Mouse (Mus musculus): ENCODE measurements around the gene Sipa1l3. TPM values are rescaled to one million over a fixed set of nuclear protein-coding genes. Genes with fewer than 3 reads are reported as not detected.

The Sipa1l3 gene
- polyA plus RNA-seq, 1 experiment from 2014 or later, result 22.0 TPM

GRCm38 (mm10) chr7:29480590-29481344, 37.7 kb downstream of the Sipa1l3 start:
- Histone ChIP-seq H3K4me3 (ENCODE audit: low read depth, low read length) (no peak overlapping the region), H3K27ac (ENCODE audit: low read depth, low read length) (peak overlapping the region; percentile 60), H3K27me3 (replicated peaks; ENCODE audit: control insufficient read depth, insufficient read depth, low read length) (no peaks in the 10 kb centered on the region), H3K36me3 (ENCODE audit: control insufficient read depth, insufficient read depth) (peaks cover 3% of the 10 kb centered on the region; the same call in 1 of the 2 replicates), H3K4me1 (replicated peaks; ENCODE audit: control insufficient read depth, insufficient read depth, low read length) (peaks cover 3% of the 10 kb centered on the region; the same call in 1 of the 2 replicates), H3K9me3 (ENCODE audit: control insufficient read depth) (no peaks in the 10 kb centered on the region), H3K9ac (ENCODE audit: low read depth, low read length) (no peak overlapping the region), H3K4me2 (replicated peaks; ENCODE audit: low read depth) (0 out of 2 replicates have a peak overlapping the region, but pooled peaks have one; percentile 3)
- ATAC-seq, result no peak
- TF ChIP-seq CTCF (IDR thresholded peaks at IDR 0.05; ENCODE audit: low read depth), result no peak
- WGBS, result 80% methylated on average over 16 of the region's 16 CpGs

DNA sequence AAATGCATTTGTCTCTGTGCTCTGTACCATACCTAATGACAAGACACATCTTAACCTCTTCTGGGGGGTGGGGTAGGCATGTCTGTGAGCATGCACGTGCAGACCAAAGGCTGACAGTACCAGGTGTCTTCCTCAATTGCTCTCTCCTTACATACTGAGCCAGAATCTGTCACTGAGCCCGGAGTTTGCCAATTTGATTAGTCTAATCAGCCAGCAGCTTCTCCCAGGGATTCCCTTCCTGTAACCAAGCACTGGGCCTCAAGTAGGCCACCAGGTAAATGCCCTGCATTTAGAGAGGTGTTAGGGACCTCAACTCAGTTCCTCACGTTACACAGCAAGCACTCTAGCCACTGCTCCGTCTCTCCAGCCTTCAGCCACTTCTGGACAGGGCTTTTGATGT, 38.3 kb downstream of the Sipa1l3 start:
- TF ChIP-seq CTCF (IDR thresholded peaks at IDR 0.05; ENCODE audit: low read depth), result no peak
- Histone ChIP-seq H3K9me3 (ENCODE audit: control insufficient read depth) (no peaks in the 10 kb centered on the region), H3K4me2 (replicated peaks; ENCODE audit: low read depth) (no peak overlapping the region), H3K27ac (ENCODE audit: low read depth, low read length) (no peak overlapping the region), H3K4me1 (replicated peaks; ENCODE audit: control insufficient read depth, insufficient read depth, low read length) (peaks cover 3% of the 10 kb centered on the region; the same call in 1 of the 2 replicates), H3K27me3 (replicated peaks; ENCODE audit: control insufficient read depth, insufficient read depth, low read length) (no peaks in the 10 kb centered on the region), H3K9ac (ENCODE audit: low read depth, low read length) (no peak overlapping the region), H3K4me3 (ENCODE audit: low read depth, low read length) (no peak overlapping the region), H3K36me3 (ENCODE audit: control insufficient read depth, insufficient read depth) (peaks cover 3% of the 10 kb centered on the region; the same call in 1 of the 2 replicates)
- no peak for ATAC-seq
- WGBS, result 73% methylated on average over 4 of the region's 4 CpGs

GRCm38 (mm10) chr7:29475005-29475404, 43.4 kb downstream of the Sipa1l3 start:
- TF ChIP-seq CTCF (IDR thresholded peaks at IDR 0.05; ENCODE audit: low read depth), result no peak
- no peak for ATAC-seq
- Histone ChIP-seq H3K9me3 (ENCODE audit: control insufficient read depth) (no peaks in the 10 kb centered on the region), H3K36me3 (ENCODE audit: control insufficient read depth, insufficient read depth) (no peaks in the 10 kb centered on the region), H3K9ac (ENCODE audit: low read depth, low read length) (no peak overlapping the region), H3K4me2 (replicated peaks; ENCODE audit: low read depth) (no peak overlapping the region), H3K4me1 (replicated peaks; ENCODE audit: control insufficient read depth, insufficient read depth, low read length) (peaks cover 22% of the 10 kb centered on the region), H3K27me3 (replicated peaks; ENCODE audit: control insufficient read depth, insufficient read depth, low read length) (no peaks in the 10 kb centered on the region), H3K27ac (ENCODE audit: low read depth, low read length) (no peak overlapping the region; the same call in 1 of the 2 replicates), H3K4me3 (ENCODE audit: low read depth, low read length) (no peak overlapping the region)
- 86% methylated on average over 7 of the region's 7 CpGs for WGBS

DNA sequence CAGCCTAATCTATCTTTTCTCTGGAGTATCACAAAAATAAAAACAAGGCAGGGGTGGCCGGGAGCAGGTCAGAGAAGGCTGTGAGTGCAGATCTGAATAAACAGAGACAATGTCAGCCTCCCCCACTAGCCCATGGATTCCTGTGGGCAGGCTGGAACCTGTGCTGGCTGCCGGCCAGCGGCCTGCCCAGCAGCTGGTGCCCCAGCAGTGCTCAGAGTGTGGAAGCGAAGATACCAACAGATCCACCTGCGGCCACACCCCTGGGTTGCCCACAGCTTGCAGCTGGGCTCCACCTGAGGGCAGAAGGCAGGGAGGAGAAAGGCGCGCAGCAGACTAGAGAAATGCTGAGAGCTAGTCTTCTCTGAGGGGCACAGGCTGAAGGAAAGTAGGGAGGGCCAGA, 47.1 kb downstream of the Sipa1l3 start:
- peak; percentile 54 for ATAC-seq
- peaks cover 22% of the 10 kb centered on the region for H3K4me1 ChIP-seq (replicated peaks; ENCODE audit: control insufficient read depth, insufficient read depth, low read length)
- H3K27me3 ChIP-seq (replicated peaks; ENCODE audit: control insufficient read depth, insufficient read depth, low read length), result no peaks in the 10 kb centered on the region
- peak overlapping the region; percentile 25 for H3K4me2 ChIP-seq (replicated peaks; ENCODE audit: low read depth)
- H3K4me3 ChIP-seq (ENCODE audit: low read depth, low read length), result no peak overlapping the region
- H3K9ac ChIP-seq (ENCODE audit: low read depth, low read length), result 0 out of 2 replicates have a peak overlapping the region, but pooled peaks have one; percentile 19
- 28% methylated on average over 7 of the region's 7 CpGs for WGBS
- no peaks in the 10 kb centered on the region for H3K9me3 ChIP-seq (ENCODE audit: control insufficient read depth)
- H3K36me3 ChIP-seq (ENCODE audit: control insufficient read depth, insufficient read depth), result no peaks in the 10 kb centered on the region
- H3K27ac ChIP-seq (ENCODE audit: low read depth, low read length), result peak overlapping the region; percentile 86
- TF ChIP-seq CTCF (IDR thresholded peaks at IDR 0.05; ENCODE audit: low read depth), result peak; percentile 30; the same call in 1 of the 2 replicates

DNA sequence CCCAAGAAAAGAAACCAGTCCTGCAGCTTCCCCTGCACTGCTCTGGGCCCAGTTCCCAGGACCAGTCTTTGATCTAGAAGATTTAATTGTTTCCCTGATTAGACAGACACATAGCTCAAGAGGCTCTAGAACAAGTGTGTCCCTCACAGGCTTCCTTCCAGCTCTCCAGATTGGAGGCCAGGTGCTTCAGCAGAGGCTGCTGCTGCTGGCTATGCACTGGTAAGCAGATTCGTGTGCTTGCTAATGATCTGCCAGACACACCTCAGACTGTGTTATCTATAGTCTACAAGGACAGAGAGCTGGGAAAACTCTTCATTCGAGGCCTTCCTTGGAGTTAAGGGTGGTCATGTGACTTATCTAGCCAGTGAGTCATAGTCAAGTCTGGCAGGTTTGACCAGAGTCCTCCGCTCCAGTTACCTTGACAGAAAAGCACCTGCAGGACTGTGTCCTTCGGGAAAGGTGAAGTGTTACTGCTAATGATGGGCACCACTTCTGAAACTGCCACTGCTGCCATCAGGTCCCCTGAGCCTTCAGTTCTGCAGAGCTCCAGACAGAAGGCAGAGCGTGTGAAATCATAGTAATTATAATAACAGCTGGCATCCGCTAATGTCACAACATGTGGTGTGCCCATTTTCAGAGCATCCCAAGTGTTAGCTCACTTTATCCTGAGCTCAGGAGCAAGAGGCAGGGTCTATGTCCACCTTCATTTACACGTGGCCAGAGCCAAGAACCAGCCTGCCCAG, 48.7 kb downstream of the Sipa1l3 start:
- H3K9me3 ChIP-seq (ENCODE audit: control insufficient read depth), result no peaks in the 10 kb centered on the region
- no peaks in the 10 kb centered on the region for H3K27me3 ChIP-seq (replicated peaks; ENCODE audit: control insufficient read depth, insufficient read depth, low read length)
- ATAC-seq, result peak; percentile 93
- H3K4me3 ChIP-seq (ENCODE audit: low read depth, low read length), result no peak overlapping the region
- no peak for TF ChIP-seq CTCF (IDR thresholded peaks at IDR 0.05; ENCODE audit: low read depth)
- H3K36me3 ChIP-seq (ENCODE audit: control insufficient read depth, insufficient read depth), result no peaks in the 10 kb centered on the region
- peaks cover 22% of the 10 kb centered on the region for H3K4me1 ChIP-seq (replicated peaks; ENCODE audit: control insufficient read depth, insufficient read depth, low read length)
- H3K9ac ChIP-seq (ENCODE audit: low read depth, low read length), result no peak overlapping the region
- WGBS, result 34% methylated on average over 7 of the region's 7 CpGs
- peak overlapping the region; percentile 86 for H3K27ac ChIP-seq (ENCODE audit: low read depth, low read length)
- H3K4me2 ChIP-seq (replicated peaks; ENCODE audit: low read depth), result 0 out of 2 replicates have a peak overlapping the region, but pooled peaks have one; percentile 13

DNA sequence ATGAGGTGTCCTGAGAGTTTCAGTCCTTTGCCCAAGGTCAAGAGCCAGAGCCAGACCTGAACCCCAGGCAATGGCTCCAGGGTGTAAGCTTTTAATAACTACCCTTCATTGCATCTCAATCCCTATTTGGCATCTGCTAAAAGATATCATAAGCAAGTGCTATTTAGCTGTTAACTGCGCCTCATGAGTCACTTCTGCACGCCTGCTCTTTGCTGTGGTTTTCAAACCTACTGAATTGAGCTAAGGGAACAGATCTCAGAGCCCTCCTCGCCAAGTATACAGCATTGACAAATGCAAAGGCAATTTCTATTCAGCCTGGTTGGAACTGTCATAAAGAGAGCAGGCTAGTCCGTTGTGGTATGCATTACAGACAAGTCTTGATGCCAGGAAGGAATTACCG, 49.8 kb downstream of the Sipa1l3 start:
- H3K4me3 ChIP-seq (ENCODE audit: low read depth, low read length), result no peak overlapping the region
- H3K9ac ChIP-seq (ENCODE audit: low read depth, low read length), result no peak overlapping the region
- WGBS, result 70% methylated on average over 5 of the region's 5 CpGs
- no peak for TF ChIP-seq CTCF (IDR thresholded peaks at IDR 0.05; ENCODE audit: low read depth)
- no peaks in the 10 kb centered on the region for H3K9me3 ChIP-seq (ENCODE audit: control insufficient read depth)
- peak overlapping the region; percentile 86 for H3K27ac ChIP-seq (ENCODE audit: low read depth, low read length)
- H3K4me2 ChIP-seq (replicated peaks; ENCODE audit: low read depth), result no peak overlapping the region; the same call in 1 of the 2 replicates
- no peaks in the 10 kb centered on the region for H3K27me3 ChIP-seq (replicated peaks; ENCODE audit: control insufficient read depth, insufficient read depth, low read length)
- H3K4me1 ChIP-seq (replicated peaks; ENCODE audit: control insufficient read depth, insufficient read depth, low read length), result peaks cover 24% of the 10 kb centered on the region
- H3K36me3 ChIP-seq (ENCODE audit: control insufficient read depth, insufficient read depth), result no peaks in the 10 kb centered on the region
- no peak for ATAC-seq

All from intestine, postnatal 0 days (tissue).